ENCODE assay signal across 1 mouse cellular context in the genomic region with DNA sequence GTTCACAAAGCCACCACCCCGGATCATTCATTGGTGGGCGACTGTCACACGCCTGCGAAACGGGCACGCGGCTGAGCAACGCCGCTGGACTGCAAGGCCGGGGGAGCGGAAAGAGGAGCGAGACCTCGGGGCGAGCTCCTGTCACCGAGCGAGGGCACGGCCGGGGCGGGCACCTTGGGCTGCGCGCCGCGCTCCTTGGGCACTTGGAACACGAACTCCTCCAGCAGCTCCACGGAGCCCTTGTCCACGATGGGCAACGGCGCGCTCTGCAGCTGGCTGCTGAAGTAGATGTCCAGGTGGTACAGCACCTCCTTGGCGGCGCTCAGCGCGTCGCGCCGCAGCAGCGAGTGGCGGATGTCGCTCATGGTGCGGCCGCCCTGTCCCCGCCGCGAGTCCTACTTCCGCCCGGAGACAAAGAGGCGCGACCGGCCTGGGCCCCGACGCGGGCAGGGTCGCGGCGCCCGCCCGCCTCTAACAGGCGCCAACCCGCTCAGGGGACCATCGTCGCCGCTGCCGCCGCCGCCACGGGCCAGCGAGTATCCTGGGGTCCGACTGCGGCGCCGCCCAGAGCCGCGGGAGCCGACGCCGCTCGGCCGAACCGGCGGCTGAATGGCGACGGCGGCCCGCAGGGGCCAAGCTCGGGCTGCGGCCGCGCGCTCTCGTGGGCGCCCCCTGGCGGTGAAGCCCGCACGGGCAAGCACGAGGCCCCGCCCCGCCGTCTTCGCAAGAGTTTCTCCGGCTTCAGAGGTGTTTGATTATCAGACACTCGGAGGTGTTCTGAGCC.
A peak's percentile ranks its signal among the peaks of the same experiment; 100 is the strongest.
TF ChIP-seq lines count a peak whose summit lies in the region.

A gene (minus strand): TSS at position 631 of the 784 bp plus-strand sequence.

TF ChIP-seq in CH12.LX, 34 proteins besides CTCF, POLR2A, EP300 and RAD21 (continued from another document):
- TF ChIP-seq MYC (IDR thresholded peaks at IDR 0.05; ENCODE audit: low read depth, low read length) (peak; percentile 48; the same call in 1 of the 2 replicates), ZKSCAN1 (IDR thresholded peaks at IDR 0.05; ENCODE audit: borderline replicate concordance, low read depth, low read length) (no peak), NRF1 (IDR thresholded peaks at IDR 0.05; ENCODE audit: low read depth, low read length) (0 out of 2 replicates have a peak, but pooled peaks have one; percentile 25), USF2 (conservative IDR thresholded peaks at IDR 0.05; ENCODE audit: low read depth, low read length) (no peak), IRF4 (IDR thresholded peaks at IDR 0.05; ENCODE audit: low read depth, low read length) (no peak), NELFE (IDR thresholded peaks at IDR 0.05; ENCODE audit: low read depth, low read length) (peak; percentile 90), JUND (conservative IDR thresholded peaks at IDR 0.05; ENCODE audit: low read depth, low read length) (no peak), UBTF (IDR thresholded peaks at IDR 0.05; ENCODE audit: low read depth, low read length) (peak; percentile 84), ELF1 (IDR thresholded peaks at IDR 0.05; ENCODE audit: low read depth, low read length) (peak; percentile 85), TCF12 (IDR thresholded peaks at IDR 0.05; ENCODE audit: low read depth, low read length) (peak; percentile 63; the same call in 1 of the 2 replicates), SIN3A (IDR thresholded peaks at IDR 0.05; ENCODE audit: low read length) (peak; percentile 66), MAX (IDR thresholded peaks at IDR 0.05; ENCODE audit: low read length) (peak; percentile 59), HCFC1 (IDR thresholded peaks at IDR 0.05; ENCODE audit: low read depth, low read length) (peak; percentile 60), ZC3H11A (IDR thresholded peaks at IDR 0.05; ENCODE audit: low read depth, low read length) (no peak), BHLHE40 (IDR thresholded peaks at IDR 0.05; ENCODE audit: low read depth, low read length) (0 out of 2 replicates have a peak, but pooled peaks have one; percentile 24)
